Mouse (Mus musculus) liver, adult (tissue): ENCODE data around the gene Gm45140.

ENCODE experiments used
- GATA4 ChIP-seq: IDR thresholded peaks from 2 replicates; pipeline ENCODE4 v1.6.1; 2014; ENCODE audit warnings: mild to moderate bottlenecking, low read length; ENCODE audit not compliant: insufficient replicate concordance

Gm45140 gene

DNA sequence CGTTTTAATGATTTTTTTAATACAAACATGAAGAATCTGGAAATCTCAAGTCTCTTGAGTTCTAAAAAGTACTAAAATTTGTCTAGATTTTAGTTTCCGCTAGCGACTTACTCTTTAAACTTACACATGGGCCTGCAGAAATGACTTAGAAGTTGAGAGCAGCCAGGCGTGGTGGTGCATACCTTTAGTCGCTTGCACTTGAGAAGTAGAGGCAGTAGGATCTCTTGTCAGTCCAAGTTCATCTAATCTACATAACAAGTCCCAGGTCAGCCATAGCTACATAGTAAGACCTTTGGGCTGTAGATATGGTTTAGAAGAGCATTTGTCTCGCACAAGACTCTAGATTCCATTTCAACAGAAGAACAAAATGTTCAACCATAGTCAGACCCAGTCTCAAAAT is 16.3 kb upstream of the Gm45140 start:
- no peak for TF ChIP-seq GATA4

DNA sequence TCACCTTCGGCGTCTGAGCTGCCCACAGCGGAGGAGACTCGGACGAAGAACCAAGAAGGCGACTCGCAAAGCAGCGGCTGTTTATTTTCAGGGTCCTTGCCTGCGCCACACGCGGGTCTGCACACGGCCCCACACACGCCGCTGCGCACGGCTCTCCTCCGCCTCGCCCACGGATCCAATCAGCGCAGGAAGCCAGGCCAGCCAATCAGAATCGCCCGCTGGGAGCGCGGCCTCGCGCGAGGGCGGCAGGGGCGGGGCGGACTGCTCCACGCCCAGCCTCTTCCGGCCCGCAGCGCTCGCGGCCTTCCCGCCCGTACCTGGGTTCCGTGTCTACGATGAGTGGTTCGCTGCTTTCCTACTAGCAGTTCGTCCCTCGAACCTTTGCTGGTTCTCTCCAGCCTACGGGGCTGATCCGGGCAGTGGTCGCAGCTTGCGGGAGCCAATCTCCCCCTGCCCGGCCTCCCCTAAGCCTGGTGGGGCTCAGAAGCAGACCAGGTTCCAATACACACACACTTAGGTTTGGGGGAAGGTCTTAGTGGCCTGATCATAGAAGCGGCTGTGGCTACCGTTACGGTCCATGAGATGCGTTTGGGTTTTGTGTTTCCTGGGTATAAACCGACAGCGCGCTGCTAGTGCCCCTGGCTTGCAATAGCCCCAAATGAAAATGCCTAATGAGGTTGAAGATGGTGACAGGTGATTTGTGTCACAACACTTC is 15.5 kb upstream of the Gm45140 start, which contains the start of gene Cnbp:
Gene Cnbp, minus strand, starts transcription at position 207 of the 715 bp plus-strand sequence.
- TF ChIP-seq GATA4, result peak; percentile 78; the same call in 1 of the 2 replicates

GRCm38 (mm10) chr6:87850155-87850899 is 14.7 kb upstream of the Gm45140 start:
- no peak for TF ChIP-seq GATA4

DNA sequence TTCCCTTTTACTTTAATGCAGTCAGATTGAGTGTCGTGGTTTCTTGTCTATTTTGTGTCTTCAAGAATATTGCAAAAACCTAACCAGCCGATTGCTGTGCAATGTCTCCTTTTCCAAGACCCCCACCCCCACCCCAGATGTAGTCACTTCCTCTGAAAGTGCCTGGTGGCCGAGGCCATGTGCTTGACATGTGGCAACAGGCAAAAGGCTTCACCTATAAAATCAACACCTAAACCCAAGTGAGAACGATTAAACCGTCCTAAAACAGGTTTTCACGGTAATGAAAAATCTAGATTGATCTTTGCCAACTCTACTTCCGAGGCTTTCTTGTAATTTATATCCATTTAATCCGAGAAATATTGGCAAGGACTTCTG is 14.2 kb upstream of the Gm45140 start:
- TF ChIP-seq GATA4, result no peak

DNA sequence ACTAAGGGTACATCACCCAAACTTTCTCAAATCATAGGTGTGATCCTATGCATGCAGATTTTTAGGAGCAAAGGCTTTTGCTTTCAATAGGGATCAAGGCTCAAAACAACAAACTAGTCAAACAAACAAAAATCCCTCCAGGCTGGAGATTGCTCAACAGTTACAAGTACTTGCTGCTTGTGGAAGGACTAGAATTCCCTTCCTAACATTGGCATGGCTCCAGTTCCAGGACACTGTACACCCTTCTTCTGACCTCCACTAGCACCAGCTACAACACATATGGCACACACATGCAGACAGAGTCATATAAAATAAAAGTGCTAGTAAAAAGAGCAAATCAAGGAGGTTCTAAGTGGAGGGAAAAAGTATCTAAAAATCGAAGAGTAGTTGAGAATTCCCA is 11.2 kb upstream of the Gm45140 start:
- no peak for TF ChIP-seq GATA4

DNA sequence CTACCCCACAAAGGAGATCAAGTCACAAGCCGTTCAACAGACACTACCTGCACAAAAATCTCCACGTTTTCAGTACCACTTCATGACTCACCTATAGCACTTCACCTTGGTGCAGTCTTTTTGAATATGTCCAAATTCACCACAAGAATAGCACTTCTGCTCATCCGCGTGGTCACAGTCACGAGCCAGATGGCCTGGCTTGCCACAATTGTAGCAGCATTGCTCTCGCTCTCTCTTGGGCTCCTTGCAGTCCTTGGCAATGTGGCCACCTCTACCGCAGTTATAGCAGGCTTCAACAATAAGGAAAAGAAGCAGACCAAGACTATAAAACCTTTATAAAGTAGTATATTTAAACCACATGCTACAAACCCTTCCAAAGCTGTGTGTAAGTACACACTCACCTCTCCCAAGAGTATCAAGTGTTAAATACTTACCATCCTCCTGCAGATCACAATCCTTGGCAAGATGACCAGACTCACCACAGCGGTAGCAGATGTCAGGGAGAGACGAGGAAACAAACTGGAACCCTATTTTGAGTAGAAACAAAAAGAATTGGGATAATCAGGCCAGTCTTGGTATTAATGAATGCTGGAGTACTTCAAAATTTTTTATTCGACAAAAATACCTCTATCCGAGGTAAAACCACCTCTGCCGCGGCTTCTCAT is 9.6 kb upstream of the Gm45140 start:
- no peak for TF ChIP-seq GATA4

DNA sequence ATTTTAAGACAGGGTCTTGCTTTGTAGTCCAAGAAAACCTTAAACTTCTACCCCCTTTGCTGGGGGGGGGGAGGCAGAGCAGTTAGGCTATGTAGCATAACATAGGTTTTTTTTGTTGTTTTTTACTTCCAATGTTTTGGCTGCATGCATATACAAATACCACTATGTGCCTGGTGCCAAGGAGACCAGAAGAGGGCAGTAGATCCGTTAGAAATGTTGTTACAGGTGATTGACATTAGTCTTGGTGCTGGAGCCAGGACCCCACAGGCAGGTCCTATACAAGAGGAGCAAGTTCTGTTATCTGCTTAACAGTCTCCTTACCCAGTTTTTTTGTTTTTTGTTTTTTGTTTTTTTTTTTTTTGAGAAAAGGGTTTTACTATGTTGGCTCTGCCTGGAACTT is 6.7 kb upstream of the Gm45140 start:
- TF ChIP-seq GATA4, result no peak

- no peak for TF ChIP-seq GATA4
Measured at GRCm38 (mm10) chr6:87841635-87842034, 6.0 kb upstream of the Gm45140 start.

DNA sequence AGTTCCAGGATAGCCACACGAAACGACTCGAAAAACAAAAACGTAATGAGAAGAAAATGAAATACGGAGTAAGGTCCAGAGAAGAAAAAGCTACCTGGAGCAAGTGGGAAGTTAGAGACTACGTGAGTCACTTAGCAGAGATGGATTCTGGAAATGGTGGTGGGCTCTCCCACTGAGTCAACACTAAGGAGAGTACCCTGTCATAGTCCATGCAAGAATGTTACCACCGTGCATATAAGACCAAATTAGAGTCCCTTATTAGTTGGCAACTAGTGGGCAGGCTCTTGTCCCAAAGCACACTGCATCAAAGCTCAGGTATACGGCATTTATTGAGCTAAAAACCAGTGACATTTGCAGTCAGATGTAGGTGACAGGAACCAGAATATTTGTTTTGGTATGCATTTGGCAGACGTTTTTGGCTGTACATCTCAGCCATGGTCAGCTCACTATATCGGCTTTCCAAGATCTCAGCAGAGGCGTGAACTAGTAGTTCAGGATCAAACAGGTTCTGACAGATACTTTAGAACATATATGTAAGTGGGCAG is 4.3 kb upstream of the Gm45140 start:
- TF ChIP-seq GATA4, result no peak

GRCm38 (mm10) chr6:87838551-87839197 is 3.1 kb upstream of the Gm45140 start, which contains the start of gene Isy1:
Isy1 (minus strand) TSS chr6:87838798.
- TF ChIP-seq GATA4, result peak; percentile 31; the same call in 1 of the 2 replicates

DNA sequence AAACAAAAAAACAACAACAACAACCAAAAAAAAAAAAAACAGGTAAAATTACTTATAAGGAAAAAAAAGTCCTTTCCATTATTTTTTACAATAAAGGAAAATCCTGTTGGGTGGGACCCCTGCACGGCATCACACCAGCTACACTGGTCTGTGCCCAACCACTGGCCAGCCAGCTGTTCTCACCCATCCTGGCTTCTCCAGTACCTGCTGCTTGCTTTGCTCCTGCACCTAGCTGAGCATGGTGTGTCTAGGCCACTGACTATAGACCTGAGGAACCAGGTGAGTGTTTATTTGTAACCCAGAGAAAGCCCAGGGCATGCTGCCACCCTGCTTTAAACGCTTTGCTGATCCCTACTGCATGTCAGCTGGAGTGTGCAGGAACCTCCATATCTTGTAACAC is 15.2 kb downstream of the Gm45140 start:
- TF ChIP-seq GATA4, result no peak

GRCm38 (mm10) chr6:87814486-87814885 is 21.1 kb downstream of the Gm45140 start:
- no peak for TF ChIP-seq GATA4

- TF ChIP-seq GATA4, result no peak
Measured at GRCm38 (mm10) chr6:87812656-87813055, 22.9 kb downstream of the Gm45140 start.

- no peak for TF ChIP-seq GATA4
Measured at GRCm38 (mm10) chr6:87811675-87812338, 23.8 kb downstream of the Gm45140 start, which contains the start of gene Rab43. Rab43 (minus strand) TSS chr6:87812164.
